Comparison of ENCODE assay signal across 8 mouse cellular contexts in the genomic region with DNA sequence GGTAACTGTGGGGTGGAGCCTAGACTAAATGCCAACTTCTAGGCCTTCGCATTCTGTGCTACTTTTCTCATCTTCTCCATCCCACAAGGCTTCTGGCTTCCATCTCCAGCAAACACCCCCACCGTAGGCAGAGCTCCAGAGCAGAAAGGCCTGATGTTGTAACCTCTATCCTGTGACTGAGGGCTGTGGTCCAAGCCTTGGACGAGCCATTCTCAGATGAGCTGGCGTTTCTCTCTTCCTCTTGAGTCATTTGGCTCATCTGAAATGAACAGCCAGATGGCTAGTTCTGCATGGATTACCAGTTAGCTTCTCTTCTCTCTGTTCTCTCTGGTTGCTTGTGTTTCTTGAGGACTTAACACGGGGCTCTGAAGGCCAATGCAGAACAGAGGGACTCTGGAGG. TPM values are rescaled to one million over a fixed set of nuclear protein-coding genes. Genes with fewer than 3 reads are reported as not detected.
DNase-seq lines count a peak whose midpoint lies in the region; ATAC-seq lines count a peak whose summit lies in the region.
"Had no signal": no experiment of that assay in that cellular context is flagged by ENCODE, and none has a peak within 500 bp of the region (broad histone marks: within the 10 kb centered on the region; RNA-seq: fewer than 3 reads in every experiment).

No protein-coding gene starts in this region.

- no peak overlapping the region for H3K9ac ChIP-seq in forebrain, embryonic 16.5 days (replicated peaks; ENCODE audit: low read depth, low read length)

- no peaks in the 10 kb centered on the region for H3K36me3 ChIP-seq in forebrain, embryonic 16.5 days (ENCODE audit: control insufficient read depth, insufficient read depth)

- H3K9me3 ChIP-seq in forebrain, embryonic 16.5 days (ENCODE audit: control insufficient read depth, low read length) = no peaks in the 10 kb centered on the region

- H3K27ac ChIP-seq in forebrain, embryonic 16.5 days (ENCODE audit: low read length) = no peak overlapping the region
- H3K27ac ChIP-seq: kidney, postnatal 0 days had no signal

- H3K4me1 ChIP-seq in forebrain, embryonic 16.5 days (replicated peaks; ENCODE audit: control insufficient read depth, insufficient read depth, low read length) = no peaks in the 10 kb centered on the region

- 77% methylated on average over 5 of the region's 5 CpGs for WGBS in forebrain, embryonic 16.5 days

- no peak for ATAC-seq in forebrain, embryonic 16.5 days

- peak; percentile 79 for DNase-seq in adrenal gland, adult 2 months
- peak; percentile 68 for DNase-seq in cerebellum, adult 11 months
- DNase-seq in heart, adult 8-10 months (ENCODE audit: low spot score) = peak; percentile 85
- DNase-seq in lung, postnatal 10 days = peak; percentile 81
- DNase-seq in kidney, adult 11 months = no peak
- no peak for DNase-seq in kidney, adult 18-20 months

- no peak overlapping the region for H3K4me3 ChIP-seq in forebrain, embryonic 16.5 days (replicated peaks; ENCODE audit: low read length)

- H3K4me2 ChIP-seq in forebrain, embryonic 16.5 days (ENCODE audit: low read length) = no peak overlapping the region

- no peaks in the 10 kb centered on the region for H3K27me3 ChIP-seq in forebrain, embryonic 16.5 days (replicated peaks; ENCODE audit: control insufficient read depth, insufficient read depth, low read length)

RNA-seq across cellular contexts. Expression of gene Itgb2, which starts 14.9 kb away (rescaled TPM):
- 1 to 10 TPM; 9.5 to 9.8 TPM for total RNA-seq in adrenal gland, adult 2 months (2021)
- 5.1 and 7.4 TPM in 2 replicates for polyA plus RNA-seq in adrenal gland, adult 2 months (2012; rRNA removed)
- 10 to 100 TPM in 1 of 4 experiments, 1 to 10 TPM in 3; 3.3 to 25.5 (median 3.7) TPM for total RNA-seq in heart, adult 8-10 months (2022)
- 0.80 and 0.85 TPM in 2 replicates for polyA plus RNA-seq in forebrain, embryonic 16.5 days (2015; fragmentation: Nextera tagmentation; extraction: Ambion mirVana)

RNA-seq across cellular contexts. Expression of gene Fam207a, which starts 29.3 kb away (rescaled TPM):
- 10 to 100 TPM; 17.9 to 21.0 TPM for total RNA-seq in adrenal gland, adult 2 months (2021)
- 26.4 and 30.5 TPM in 2 replicates for polyA plus RNA-seq in adrenal gland, adult 2 months (2012; rRNA removed)
- 10 to 100 TPM in 1 of 4 experiments, 1 to 10 TPM in 3; 8.0 to 12.4 (median 9.1) TPM for total RNA-seq in heart, adult 8-10 months (2022)
- polyA plus RNA-seq in forebrain, embryonic 16.5 days (2015; fragmentation: Nextera tagmentation; extraction: Ambion mirVana) = 41.6 and 42.8 TPM in 2 replicates

RNA-seq across cellular contexts. Expression of gene Pttg1ip, which starts 36.6 kb away (rescaled TPM):
- total RNA-seq in adrenal gland, adult 2 months (2021) = 100 to 1,000 TPM; 174 to 202 TPM
- 127 and 165 TPM in 2 replicates for polyA plus RNA-seq in adrenal gland, adult 2 months (2012; rRNA removed)
- total RNA-seq in heart, adult 8-10 months (2022) = 100 to 1,000 TPM; 132 to 142 (median 134) TPM
- polyA plus RNA-seq in forebrain, embryonic 16.5 days (2015; fragmentation: Nextera tagmentation; extraction: Ambion mirVana) = 73.3 and 80.5 TPM in 2 replicates

Comparison
In these comparisons a context has a peak if more than half of its experiments do, and no peak if none do; other contexts are left out.
1. DNase-seq: peak in adrenal gland, adult 2 months (single experiment), cerebellum, adult 11 months (single experiment), heart, adult 8-10 months (single experiment) and lung, postnatal 10 days (single experiment); none in kidney, adult 11 months (single experiment) and kidney, adult 18-20 months (single experiment).